Mouse (Mus musculus) forebrain, embryonic 14.5 days (tissue): ENCODE results near the gene Rad17. TPM values are rescaled to one million over a fixed set of nuclear protein-coding genes. Genes with fewer than 3 reads are reported as not detected.

Source experiments
- polyA plus RNA-seq: library from polyadenylated mRNA; unstranded; fragments of >200 nt; fragmentation: Nextera tagmentation; extraction: Ambion mirVana; gene quantifications from 2 replicates; pipeline ENCODE4 v1.2.1, GENCODE M21; 2014

Gene Rad17
- polyA plus RNA-seq, 1 experiment from 2014 or later = 24.0 TPM

Other genes with a start within 250 kb of the Rad17 start
- not detected in 2 replicates for gene Naip1, start 198.2 kb downstream of the Rad17 start, polyA plus RNA-seq
- gene Gtf2h2, start 158.5 kb downstream of the Rad17 start, polyA plus RNA-seq = 63.0 and 64.8 TPM in 2 replicates
- gene Ocln, start 98.3 kb downstream of the Rad17 start, polyA plus RNA-seq = 5.6 and 10.5 TPM in 2 replicates
- 1.2 and 1.8 TPM in 2 replicates for gene Marveld2, start 34.1 kb downstream of the Rad17 start, polyA plus RNA-seq
- gene Ak6, start 72 bp downstream of the Rad17 start, polyA plus RNA-seq = 380 and 419 TPM in 2 replicates
- gene Taf9, start 528 bp upstream of the Rad17 start, polyA plus RNA-seq = 23.4 and 29.8 TPM in 2 replicates
- gene Ccdc125, start 18.7 kb upstream of the Rad17 start, polyA plus RNA-seq = 1.2 and 1.4 TPM in 2 replicates
- gene Cdk7, start 79.9 kb upstream of the Rad17 start, polyA plus RNA-seq = 53.5 and 54.6 TPM in 2 replicates
- gene Mrps36, start 93.6 kb upstream of the Rad17 start, polyA plus RNA-seq = 112 and 125 TPM in 2 replicates
- gene Cenph, start 124.8 kb upstream of the Rad17 start, polyA plus RNA-seq = 16.5 and 20.4 TPM in 2 replicates
- gene Ccnb1, start 135.5 kb upstream of the Rad17 start, polyA plus RNA-seq = 164 and 215 TPM in 2 replicates
- 35.8 and 39.4 TPM in 2 replicates for gene Slc30a5, start 182.4 kb upstream of the Rad17 start, polyA plus RNA-seq